Mouse (Mus musculus): ENCODE measurements around the gene Tcl1b3. TPM values are rescaled to one million over a fixed set of nuclear protein-coding genes. Genes with fewer than 3 reads are reported as not detected.

Tcl1b3 gene
- polyA plus RNA-seq (2017; shearing (Covaris generic)): not detected

DNA sequence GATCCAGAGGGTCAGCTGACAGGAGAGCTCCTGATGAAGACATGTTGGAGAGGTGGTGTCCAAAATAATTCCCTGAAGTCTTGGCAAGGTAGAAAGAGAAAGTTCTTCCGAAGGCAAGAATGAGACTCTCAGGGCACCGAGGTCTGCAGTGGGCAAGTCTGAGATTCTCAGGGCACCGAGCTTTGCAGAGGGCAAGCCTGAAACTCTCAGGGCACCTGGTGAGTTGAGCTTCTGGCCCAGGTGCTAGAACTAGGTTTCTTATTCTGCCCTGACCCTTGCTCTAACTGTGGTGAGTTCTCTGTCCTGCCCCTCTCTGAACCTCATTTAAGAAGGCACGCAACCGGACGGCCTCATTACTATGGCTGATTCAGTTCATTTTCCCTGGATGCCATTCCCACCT lies at the start of gene Tcl1b3:
Tcl1b3 (plus strand) TSS at position 301 of the 400 bp plus-strand sequence.

DNA sequence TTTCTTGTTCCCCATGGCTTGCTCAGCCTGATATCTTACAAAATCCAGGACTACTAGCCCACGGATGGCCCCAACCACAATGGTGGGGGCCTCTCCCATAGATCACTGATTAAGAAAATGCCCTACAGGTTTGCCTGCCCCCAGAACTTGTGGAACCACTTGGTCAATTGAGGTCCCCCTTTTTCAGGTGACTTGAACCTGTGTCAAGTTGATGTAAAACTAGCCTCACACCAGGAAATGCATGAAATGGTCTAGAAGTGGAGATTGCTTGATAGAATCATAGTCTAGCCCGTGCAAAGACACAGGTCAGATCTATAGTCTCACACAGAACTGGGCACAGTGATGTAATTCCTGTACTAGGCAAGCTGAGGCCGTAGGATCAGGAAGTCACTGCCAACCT lies 45.1 kb upstream of the Tcl1b3 start, which contains the start of gene Tcl1b2:
Tcl1b2 (plus strand) TSS at position 301 of the 400 bp plus-strand sequence.

DNA sequence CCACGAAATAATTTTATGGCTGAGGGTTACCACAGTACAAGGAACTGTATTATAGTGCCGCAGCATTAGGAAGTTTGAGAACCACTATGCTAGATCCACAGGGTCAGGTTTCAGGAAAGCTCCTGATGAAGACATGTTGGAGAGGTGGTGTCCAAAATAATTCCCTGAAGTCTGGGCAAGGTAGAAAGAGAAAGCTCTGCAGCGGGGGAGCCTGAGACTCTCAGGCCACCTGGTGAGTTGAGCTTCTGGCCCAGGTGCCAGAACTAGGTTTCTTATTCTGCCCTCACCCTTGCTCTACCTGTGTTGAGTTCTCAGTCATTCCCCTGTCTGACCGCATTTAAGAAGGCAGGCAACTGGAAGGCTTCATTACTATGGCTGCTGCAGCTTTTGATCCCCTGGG lies 31.5 kb upstream of the Tcl1b3 start, which contains the start of gene Tcl1b1:
Tcl1b1 (plus strand) TSS at position 301 of the 400 bp plus-strand sequence.

DNA sequence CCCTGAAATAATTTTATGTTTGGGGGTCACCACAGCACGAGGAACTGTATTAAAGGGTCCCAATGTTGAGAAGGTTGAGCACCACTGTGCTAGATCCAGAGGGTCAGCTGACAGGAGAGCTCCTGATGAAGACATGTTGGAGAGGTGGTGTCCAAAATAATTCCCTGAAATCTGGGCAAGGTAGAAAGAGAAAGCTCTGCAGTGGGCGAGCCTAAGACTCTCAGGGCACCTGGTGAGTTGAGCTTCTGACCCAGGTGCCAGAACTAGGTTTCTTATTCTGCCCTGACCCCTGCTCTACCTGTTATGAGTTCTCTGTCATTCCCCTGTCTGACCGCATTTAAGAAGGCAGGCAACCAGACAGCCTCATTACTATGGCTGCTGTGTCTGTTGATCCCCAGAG lies 14.8 kb upstream of the Tcl1b3 start, which contains the start of gene Tcl1b5:
Tcl1b5 (plus strand) TSS at position 301 of the 400 bp plus-strand sequence.

DNA sequence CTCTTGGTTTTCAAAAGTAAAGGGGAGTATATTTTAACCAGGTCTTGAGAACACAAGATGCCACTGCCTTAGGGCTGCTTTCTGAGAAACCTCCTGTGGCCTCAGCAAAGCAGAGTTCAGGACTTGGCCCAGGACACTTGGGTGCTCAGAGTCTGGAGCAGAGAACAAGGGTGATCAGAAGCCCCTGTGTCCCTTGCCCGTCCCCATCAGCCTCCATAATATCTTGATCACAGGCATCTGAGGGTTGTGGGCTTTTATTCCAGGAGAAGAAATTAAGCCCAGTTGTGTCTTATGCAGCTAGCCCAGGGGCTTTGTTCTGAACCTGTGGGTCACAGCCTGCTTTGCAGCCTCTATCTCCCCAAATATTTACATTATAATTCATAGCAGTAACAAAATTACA lies 10.8 kb downstream of the Tcl1b3 start, which contains the start of gene Tcl1b4:
Tcl1b4 (plus strand) TSS at position 301 of the 400 bp plus-strand sequence.

DNA sequence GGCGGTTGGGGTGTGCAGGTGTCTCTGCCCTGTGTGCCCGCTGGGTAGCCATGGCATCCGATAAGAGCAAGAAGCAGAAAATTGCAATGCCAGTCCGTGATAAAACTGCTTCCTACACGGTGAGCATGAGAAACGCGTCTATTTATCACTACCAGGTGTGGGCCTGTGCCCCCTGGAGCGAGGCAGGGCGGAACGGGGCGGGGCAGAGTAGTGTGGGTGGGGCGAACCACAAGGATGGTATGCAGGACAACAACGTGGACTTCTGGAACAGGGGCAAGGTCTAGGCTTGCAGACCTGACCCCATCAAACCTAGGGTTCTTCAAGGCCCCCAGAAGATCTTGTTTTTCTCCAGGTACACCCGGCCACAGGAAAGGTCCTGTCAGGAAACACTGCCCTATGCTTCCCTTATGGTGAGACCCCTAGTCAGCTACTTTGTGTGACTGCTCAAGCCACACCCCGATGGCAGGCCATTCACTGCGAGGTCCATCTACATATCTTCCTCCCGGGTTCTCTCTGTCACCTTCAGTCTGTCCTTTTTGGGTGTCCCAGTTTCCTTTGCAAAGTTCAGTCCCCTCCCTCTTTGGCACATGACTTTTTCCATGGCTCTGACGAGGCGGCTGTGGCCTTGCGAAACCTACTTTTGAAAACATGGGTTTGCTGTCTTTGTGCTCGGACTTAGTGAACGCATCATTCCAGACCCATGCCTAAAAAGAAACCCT lies 31.9 kb downstream of the Tcl1b3 start, which contains the start of gene Tcl1:
Tcl1 (minus strand) TSS at position 193 of the 719 bp plus-strand sequence.

Other genes starting within 250 kb of the Tcl1b3 start
- 6.8 TPM for gene Syne3, start 181.2 kb upstream of the Tcl1b3 start, polyA plus RNA-seq (2017; shearing (Covaris generic))
- 6.0 TPM for gene Glrx5, start 158.4 kb upstream of the Tcl1b3 start, polyA plus RNA-seq (2017; shearing (Covaris generic))
- not detected for gene Tcl1b2, start 45.0 kb upstream of the Tcl1b3 start, polyA plus RNA-seq (2017; shearing (Covaris generic))
- not detected for gene Tcl1b1, start 31.4 kb upstream of the Tcl1b3 start, polyA plus RNA-seq (2017; shearing (Covaris generic))
- gene Tcl1b5, start 14.7 kb upstream of the Tcl1b3 start, polyA plus RNA-seq (2017; shearing (Covaris generic)): not detected
- not detected for gene Tcl1b4, start 10.9 kb downstream of the Tcl1b3 start, polyA plus RNA-seq (2017; shearing (Covaris generic))
- gene Tcl1, start 31.8 kb downstream of the Tcl1b3 start, polyA plus RNA-seq (2017; shearing (Covaris generic)): not detected
- not detected for gene Tunar, start 142.8 kb downstream of the Tcl1b3 start, polyA plus RNA-seq (2017; shearing (Covaris generic))